Mouse (Mus musculus) frontal cortex, postnatal 10 days (tissue): Measurements from ENCODE around the gene Zdhhc25.

ENCODE experiments used
- DNase-seq, 2 experiments: peaks; one replicate each; pipeline ENCODE4 v3.0.0; 2022; ENCODE audit warnings: low spot score in 2 of 2, mixed read lengths in 1 of 2

The Zdhhc25 gene

GRCm38 (mm10) chr15:88628801-88629356, 28.8 kb downstream of the Zdhhc25 start:
- DNase-seq, result no peak

DNA sequence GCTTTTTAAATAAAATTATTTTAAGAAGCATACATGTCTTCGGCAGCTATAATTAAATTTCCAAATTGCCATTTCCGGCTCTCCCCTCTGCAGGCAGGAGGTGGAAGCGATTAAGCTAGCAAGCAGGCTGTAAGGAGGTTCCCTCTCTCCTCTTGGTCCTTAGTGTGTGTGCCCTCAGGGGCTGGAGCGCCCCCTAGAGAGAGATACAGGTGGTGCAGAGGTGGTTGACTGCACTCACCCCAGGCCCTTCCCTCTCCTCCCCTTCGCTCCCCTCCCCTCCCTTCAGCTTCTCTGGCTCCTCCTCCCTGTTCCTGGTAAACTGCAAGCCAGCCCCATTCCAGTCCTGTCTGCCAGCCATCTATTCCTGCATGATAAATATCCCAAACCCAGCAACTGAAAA, 35.1 kb downstream of the Zdhhc25 start:
- DNase-seq, result no peak

GRCm38 (mm10) chr15:88651019-88651418, 50.9 kb downstream of the Zdhhc25 start:
- peak; percentile 38 to 78 for DNase-seq
